Mouse (Mus musculus) layer of hippocampus, adult 11-12 months (tissue): ENCODE data around the gene Aldh1a1.
"Not testable (repeated sequence)": the region's sequence is repeated elsewhere in the genome, so short reads cannot be mapped to it uniquely, and the experiment has no call there.

Experiments
- DNase-seq: peaks from one replicate; pipeline ENCODE4 v3.0.0; 2022; ENCODE audit warnings: low spot score

Gene Aldh1a1

GRCm38 (mm10) chr19:20492491-20492890 lies at the start of gene Aldh1a1:
Gene Aldh1a1, plus strand, starts transcription at chr19:20492715.
- no peak for DNase-seq

GRCm38 (mm10) chr19:20447807-20448206 lies 44.7 kb upstream of the Aldh1a1 start:
- no peak for DNase-seq

DNA sequence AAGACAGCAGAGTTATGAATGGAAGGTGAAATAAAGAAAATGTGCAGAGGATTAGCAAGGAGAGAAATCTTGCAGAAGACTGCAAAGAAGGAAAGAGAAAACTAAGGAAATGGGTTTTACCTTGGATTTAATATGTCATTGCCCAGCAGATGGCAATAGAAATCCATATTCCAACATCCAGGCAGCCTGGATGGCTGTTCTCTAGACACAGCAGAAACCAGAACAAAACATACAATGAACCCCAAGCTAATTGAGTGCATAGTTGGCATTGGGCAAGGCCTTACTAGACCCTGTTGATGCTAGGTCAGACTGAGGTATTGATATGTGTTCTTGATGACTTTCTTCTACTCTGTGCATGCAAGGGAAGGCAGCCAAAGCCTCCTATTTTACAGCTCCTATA lies 43.0 kb upstream of the Aldh1a1 start:
- DNase-seq: peak; percentile 27

- DNase-seq: no peak
These were observed 41.5 kb upstream of the Aldh1a1 start for GRCm38 (mm10) chr19:20451045-20451444.

- DNase-seq: no peak
These were observed 8.0 kb upstream of the Aldh1a1 start for GRCm38 (mm10) chr19:20484497-20484896.

DNA sequence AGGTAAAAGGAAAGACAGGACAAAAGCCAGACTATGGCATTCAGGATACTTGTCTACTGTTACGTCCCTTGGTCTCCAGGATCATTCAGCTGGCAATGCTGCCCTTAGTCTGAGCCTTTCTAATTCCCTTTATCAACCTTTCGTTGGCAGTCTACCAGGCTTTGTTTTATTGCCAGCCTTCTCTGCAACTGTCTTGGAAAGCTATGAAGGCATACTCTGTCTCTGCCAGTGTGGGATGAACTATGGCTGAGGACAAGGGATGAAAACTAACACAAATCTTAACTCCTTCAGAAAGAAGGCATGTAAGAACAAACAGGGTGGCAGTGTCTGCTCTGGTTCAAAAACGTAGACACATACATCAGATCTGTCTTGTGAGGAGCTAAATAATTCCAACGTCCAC lies 565 bp upstream of the Aldh1a1 start:
- no peak for DNase-seq

DNA sequence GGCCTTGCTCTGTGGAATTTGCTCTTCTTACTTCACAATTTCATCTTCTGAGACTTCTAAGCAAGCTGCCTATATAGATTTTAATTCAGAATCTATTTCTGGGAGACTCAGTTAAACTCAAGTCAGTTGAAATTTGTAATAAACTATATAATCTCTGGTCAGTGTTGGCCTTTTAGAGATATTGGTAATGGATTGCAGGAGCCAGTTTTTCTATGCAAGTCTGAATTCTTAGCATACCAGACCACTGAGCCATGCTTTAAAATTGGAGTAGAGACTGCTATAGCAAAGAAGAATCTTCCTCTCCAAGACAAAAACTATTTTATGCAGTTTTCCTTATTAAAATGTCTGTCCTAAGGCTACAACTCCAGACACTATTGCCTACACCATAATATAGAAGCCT lies 4.0 kb downstream of the Aldh1a1 start:
- DNase-seq: no peak

GRCm38 (mm10) chr19:20505359-20505758 lies 12.8 kb downstream of the Aldh1a1 start:
- DNase-seq: peak; percentile 16

DNA sequence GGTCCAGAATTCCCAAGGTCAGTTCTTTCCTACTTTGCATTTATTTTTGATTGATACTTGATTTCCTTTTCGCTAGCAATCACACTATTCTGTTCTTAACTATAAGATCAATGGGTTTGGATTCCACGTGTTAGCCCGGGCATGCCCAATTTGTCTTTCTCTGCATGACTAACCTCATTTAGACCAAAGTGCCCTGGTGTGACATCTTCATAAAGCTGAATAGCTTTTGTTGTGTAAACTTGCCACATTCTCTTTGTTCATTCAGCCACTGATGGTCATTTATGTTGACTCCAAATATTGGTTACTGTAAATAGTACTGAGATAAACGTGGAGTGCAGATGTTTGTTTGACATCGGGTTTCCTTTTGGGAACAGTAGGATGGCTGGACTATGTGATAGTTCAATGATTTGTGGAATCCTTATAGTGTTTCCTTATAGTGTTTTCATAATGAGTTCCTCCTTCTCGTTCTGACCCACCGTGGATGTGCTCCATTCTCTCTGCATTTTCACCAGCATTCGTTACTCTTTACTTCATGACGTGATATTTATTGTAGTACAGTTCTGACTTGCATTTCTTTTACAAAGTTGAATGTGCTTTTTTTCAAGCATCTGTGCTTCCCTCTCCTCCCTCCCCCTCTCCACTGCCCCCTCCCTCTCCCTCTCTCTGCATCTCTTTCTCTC lies 14.6 kb downstream of the Aldh1a1 start:
- no peak for DNase-seq

DNA sequence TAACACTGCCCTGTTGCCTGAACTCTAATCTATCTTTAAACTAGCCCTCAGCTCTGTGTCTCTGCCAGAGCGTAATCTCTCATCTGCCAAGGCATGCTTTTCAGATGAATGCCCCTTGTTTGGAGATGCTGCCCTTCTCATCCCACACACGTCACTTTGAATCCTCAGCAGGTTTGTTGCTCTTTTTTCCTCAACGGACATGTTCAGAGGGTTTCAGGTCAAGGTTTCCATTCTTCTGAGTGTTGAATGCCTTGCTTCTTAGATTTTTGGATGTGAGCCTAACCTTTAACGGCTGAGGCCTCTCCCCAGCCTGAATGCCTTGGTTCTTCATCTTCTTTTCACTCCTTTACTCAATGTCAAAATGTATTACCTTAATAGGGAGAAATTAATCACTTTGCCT lies 16.1 kb downstream of the Aldh1a1 start:
- DNase-seq: no peak

DNA sequence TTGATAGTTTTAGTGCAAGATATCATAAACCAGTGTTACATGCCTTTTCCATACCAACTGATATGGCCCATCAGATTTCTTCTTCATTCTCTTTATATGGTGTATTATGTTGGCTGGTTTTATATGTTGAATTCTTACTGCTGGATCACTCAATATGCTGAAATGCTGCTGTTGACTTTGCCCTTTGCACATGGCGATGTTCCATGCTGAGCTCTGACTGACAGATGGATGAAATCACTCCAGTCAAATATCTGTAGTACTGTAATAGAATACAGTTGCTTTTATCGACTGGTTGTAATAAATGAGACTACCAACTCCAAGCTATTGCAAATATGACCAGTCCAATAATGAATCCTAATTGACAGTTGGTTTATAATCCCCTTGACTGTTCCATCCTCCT lies 19.5 kb downstream of the Aldh1a1 start:
- DNase-seq: no peak

GRCm38 (mm10) chr19:20513181-20513580 lies 20.7 kb downstream of the Aldh1a1 start:
- no peak for DNase-seq

DNA sequence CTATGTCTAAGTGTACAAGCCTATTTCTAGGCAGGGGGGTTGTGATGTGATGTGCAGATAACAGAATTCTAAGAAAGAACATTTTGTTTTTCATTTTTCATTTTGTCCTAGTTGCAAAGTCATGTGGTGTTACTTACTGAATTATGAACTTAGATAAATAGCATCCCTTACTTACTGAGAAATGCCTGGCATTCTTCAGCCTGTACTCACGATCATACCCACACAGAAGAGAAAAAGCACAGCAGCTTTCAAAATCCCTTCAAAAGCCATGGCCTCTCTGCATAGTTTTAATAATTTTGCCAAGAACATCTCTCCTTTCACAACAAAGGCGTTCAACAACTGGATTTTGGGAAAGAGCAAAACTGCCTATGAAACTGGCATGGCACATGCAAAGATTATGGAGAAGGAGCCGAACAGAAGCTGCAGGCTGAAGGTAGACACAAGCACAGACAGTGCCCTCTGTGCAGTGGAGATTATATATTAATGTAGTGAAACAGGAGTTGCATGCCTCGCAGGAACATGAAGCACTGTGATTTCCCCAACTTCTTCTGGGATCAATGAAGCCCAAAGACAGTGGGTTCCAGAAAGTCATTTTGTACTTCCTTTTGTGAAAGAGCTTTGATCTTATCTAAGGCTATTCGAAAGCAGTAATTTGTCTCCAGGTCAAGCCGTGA lies 21.3 kb downstream of the Aldh1a1 start:
- no peak for DNase-seq

GRCm38 (mm10) chr19:20516481-20516880 lies 24.0 kb downstream of the Aldh1a1 start:
- no peak for DNase-seq

- not testable (repeated sequence) for DNase-seq
These were observed 36.6 kb downstream of the Aldh1a1 start for GRCm38 (mm10) chr19:20529156-20529555.

DNA sequence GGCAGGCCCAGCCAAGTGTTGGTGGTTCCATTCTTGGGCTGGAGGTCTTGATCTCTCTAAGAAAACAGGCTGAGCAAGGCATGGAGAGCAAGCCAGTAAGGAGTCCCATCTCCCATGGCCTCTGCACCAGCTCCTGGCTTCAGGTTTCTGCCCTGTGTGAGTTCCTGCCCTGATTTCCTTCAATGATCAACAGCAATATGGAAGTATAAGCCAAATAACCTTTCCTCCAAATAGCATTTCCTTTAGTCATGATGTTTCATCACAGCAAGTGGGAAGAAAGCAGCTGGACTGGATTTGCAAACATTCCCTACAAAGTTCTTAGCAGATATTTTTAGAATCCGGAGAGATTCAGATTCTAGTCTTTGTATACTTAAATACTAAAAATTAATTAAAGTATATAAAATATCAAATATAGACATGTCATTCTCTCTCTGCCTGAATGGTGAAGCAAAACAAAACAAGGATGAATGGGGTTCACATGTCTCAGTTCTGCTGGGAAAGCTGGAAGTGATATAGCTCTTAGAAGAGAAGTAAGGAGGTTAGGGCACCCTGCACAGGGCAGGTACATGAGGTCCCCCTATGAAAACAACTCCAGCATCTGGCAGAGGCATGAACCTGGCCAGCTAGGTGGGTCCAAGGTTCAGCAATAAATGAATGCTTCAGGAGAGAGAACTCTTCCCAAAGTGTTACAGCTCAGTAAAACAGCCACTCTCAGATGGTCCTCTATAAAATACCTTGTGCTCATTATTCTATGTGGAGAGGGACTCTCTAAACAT lies 37.6 kb downstream of the Aldh1a1 start:
- DNase-seq: no peak

DNA sequence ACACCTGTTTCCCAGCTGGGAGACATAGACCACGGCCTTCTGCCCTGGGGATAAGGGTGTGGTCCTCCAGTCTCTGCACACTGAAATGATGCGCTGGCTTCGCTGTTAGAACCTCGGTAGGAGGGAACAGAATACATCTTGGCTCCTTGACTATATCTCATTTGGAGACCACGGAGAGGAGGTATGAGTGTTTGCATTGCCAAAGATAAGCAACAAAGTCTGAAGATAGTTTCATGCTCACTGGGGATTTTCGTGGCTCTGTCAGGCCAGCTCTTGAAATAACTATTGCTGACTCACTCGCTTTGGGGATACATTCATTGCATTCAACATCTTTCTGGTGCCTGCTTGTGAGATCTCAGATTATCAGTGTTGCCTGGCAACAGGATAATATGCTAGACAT lies 44.0 kb downstream of the Aldh1a1 start:
- peak; percentile 26 for DNase-seq

DNA sequence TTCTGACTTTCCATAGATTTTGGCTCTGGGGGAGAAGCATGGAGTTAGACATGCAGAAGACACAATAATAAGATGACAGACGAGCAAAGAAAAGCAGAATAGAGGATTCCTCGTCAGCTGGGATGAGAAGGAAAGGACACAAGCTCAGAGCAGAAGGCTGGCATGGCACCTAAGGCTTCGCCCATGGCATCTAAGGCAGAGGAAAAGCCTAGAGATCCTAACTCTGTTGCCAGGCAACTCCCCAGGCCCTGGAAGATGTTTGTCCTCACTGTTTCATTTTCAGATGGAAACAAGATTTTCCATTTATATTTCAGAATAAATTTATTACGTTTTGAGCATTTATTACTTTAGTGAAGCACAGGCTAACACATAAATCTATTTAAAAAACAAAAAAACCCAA lies 48.5 kb downstream of the Aldh1a1 start:
- DNase-seq: no peak

DNA sequence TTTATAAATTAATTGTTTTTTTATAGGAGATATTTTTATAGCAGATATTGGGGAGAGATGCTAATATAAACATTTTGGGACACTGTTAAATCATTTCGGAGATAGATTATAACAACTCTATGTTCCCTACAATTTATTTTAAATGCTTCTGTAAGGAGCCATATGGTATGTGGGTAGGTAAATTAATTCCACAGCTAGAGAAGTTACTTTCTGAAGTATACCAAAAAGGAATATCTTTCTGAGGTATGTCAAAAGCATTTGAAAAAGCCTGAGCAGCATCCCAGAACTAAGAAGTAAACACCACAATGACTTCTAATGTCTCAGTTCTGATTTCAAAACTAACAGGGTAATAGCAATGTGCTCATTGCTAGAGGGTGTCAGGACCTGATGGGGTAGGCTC lies 49.4 kb downstream of the Aldh1a1 start:
- no peak for DNase-seq

DNA sequence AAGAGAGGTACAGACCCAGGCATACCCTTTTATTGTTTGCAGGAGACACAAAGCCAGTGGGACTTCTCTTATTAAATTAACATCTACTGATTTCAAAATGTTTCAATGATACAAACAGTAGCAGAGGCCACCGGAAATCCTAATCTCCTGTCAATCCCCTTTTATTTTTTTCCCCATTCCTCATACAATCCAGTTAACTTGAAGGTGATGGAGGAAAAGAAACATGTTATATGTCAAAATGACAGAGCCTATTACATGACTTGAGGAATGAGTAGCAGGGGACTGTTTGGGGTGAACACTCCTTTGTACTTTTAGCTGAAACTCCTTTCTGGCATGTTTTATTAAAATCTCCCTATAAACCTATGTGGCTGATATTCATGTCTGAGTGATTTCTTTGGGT lies 51.3 kb downstream of the Aldh1a1 start:
- DNase-seq: no peak

DNA sequence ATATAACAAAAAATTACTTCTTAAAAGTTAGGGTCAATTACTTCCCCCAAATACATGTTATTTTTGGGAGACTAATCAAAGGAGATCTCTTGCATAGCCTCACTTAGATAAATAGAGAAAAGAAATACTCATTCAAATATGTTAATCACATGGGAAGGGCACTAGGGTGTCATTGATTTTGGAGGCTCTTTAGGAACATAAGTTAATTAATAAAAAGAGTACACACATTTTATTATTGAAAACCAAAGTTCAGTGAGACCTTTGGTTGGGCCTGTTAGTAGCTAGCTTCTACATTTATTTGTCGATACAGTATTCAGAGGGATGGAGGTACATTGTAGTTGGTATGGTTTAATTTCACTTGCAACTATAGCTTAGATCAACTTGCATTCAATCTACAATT lies 52.4 kb downstream of the Aldh1a1 start:
- DNase-seq: no peak

GRCm38 (mm10) chr19:20547025-20547424 lies 54.5 kb downstream of the Aldh1a1 start:
- no peak for DNase-seq

GRCm38 (mm10) chr19:20549409-20549808 lies 56.9 kb downstream of the Aldh1a1 start:
- DNase-seq: no peak
